Mouse (Mus musculus) liver, postnatal 0 days (tissue): ENCODE data around the gene Barx1. TPM values are rescaled to one million over a fixed set of nuclear protein-coding genes. Genes with fewer than 3 reads are reported as not detected.

Source experiments
- ATAC-seq: fragments of 200-750 bp; cut with Nextera tagmentation; 2 replicates; pipeline ENCODE4 v1.8.0; 2017; ENCODE audit warnings: mild to moderate bottlenecking, moderate library complexity
- DNase-seq: peaks from one replicate; pipeline ENCODE4 v3.0.0-alpha.2; 2016
- H3K27ac ChIP-seq: fragments of 300-500 bp; sonication (generic); 2 replicates; pipeline ENCODE4 v1.5.1; 2014; ENCODE audit warnings: antibody characterized with exemption, moderate library complexity, mild to moderate bottlenecking, low read depth
- H3K27me3 ChIP-seq: fragments of 300-500 bp; sonication (generic); 2 replicates; pipeline ENCODE4 v1.6.1; 2014; ENCODE audit warnings: low read length, control low read depth, mixed read lengths; ENCODE audit not compliant: insufficient read depth
- H3K36me3 ChIP-seq: fragments of 300-500 bp; sonication (generic); replicated peaks from 2 replicates; pipeline ENCODE4 v1.6.1; 2014; ENCODE audit warnings: mild to moderate bottlenecking, control low read depth, low read length, moderate library complexity, mixed read lengths; ENCODE audit not compliant: insufficient read depth
- H3K4me1 ChIP-seq: fragments of 300-500 bp; sonication (generic); 2 replicates; pipeline ENCODE4 v1.6.1; 2014; ENCODE audit warnings: antibody characterized with exemption, mild to moderate bottlenecking, control low read depth; ENCODE audit not compliant: insufficient read depth
- H3K4me2 ChIP-seq: fragments of 300-500 bp; sonication (generic); 2 replicates; pipeline ENCODE4 v1.6.1; 2014; ENCODE audit warnings: low read depth, mild to moderate bottlenecking, low read length, moderate library complexity, mixed read lengths
- H3K4me3 ChIP-seq: fragments of 300-500 bp; sonication (generic); 2 replicates; pipeline ENCODE4 v1.5.1; 2014; ENCODE audit warnings: low read depth, low read length
- H3K9ac ChIP-seq: fragments of 300-500 bp; sonication (generic); replicated peaks from 2 replicates; pipeline ENCODE4 v1.6.1; 2014; ENCODE audit warnings: mild to moderate bottlenecking, moderate library complexity
- H3K9me3 ChIP-seq: fragments of 300-500 bp; sonication (generic); 2 replicates; pipeline ENCODE4 v1.6.1; 2016; ENCODE audit warnings: mild to moderate bottlenecking, control low read depth, low read length, mixed read lengths
- CTCF ChIP-seq: sonication (generic); IDR thresholded peaks from 2 replicates; pipeline ENCODE4 v1.5.1; 2016; ENCODE audit warnings: antibody characterized with exemption, low read depth
- EP300 ChIP-seq: IDR thresholded peaks from 2 replicates; pipeline ENCODE4 v1.6.1; 2016; ENCODE audit warnings: antibody characterized with exemption, low read depth, mild to moderate bottlenecking
- whole genome bisulfite sequencing: fragments of 180-500 bp; shearing (Covaris S2); extraction: QIAGEN DNeasy Blood & Tissue Kit; methylation state at CpG from one replicate; pipeline ENCODE4 v1.1.7; 2014; ENCODE audit not compliant: insufficient replicate concordance; 5-methylcytosine and 5-hydroxymethylcytosine counted together
- polyA plus RNA-seq: library from polyadenylated mRNA; unstranded; fragments of >200 nt; fragmentation: Nextera tagmentation; extraction: Ambion mirVana; gene quantifications from 2 replicates; pipeline ENCODE4 v1.2.1, GENCODE M21; 2015

Gene Barx1
- polyA plus RNA-seq, 1 experiment from 2014 or later, result 0.25 TPM

GRCm38 (mm10) chr13:48664916-48665655 lies 2.3 kb downstream of the Barx1 start:
- Histone ChIP-seq H3K27me3 (peaks cover 98% of the 10 kb centered on the region), H3K9me3 (no peaks in the 10 kb centered on the region), H3K4me1 (peaks cover 8% of the 10 kb centered on the region), H3K27ac (no peak overlapping the region), H3K4me3 (no peak overlapping the region), H3K36me3 (no peaks in the 10 kb centered on the region), H3K9ac (no peak overlapping the region), H3K4me2 (no peak overlapping the region)
- TF ChIP-seq CTCF, result no peak
- TF ChIP-seq EP300, result no peak
- DNase-seq (no peak), ATAC-seq (no peak)
- WGBS, result 6% methylated on average over 39 of the region's 39 CpGs

GRCm38 (mm10) chr13:48665656-48666597 lies 3.1 kb downstream of the Barx1 start:
- no peak for DNase-seq
- H3K36me3 ChIP-seq, result no peaks in the 10 kb centered on the region
- peaks cover 8% of the 10 kb centered on the region for H3K4me1 ChIP-seq
- H3K27ac ChIP-seq, result no peak overlapping the region
- no peaks in the 10 kb centered on the region for H3K9me3 ChIP-seq
- no peak overlapping the region for H3K9ac ChIP-seq
- no peak for ATAC-seq
- WGBS, result 4% methylated on average over 58 of the region's 58 CpGs
- H3K27me3 ChIP-seq, result peaks cover 96% of the 10 kb centered on the region
- H3K4me2 ChIP-seq, result no peak overlapping the region
- TF ChIP-seq CTCF (no peak), EP300 (no peak)
- no peak overlapping the region for H3K4me3 ChIP-seq

DNA sequence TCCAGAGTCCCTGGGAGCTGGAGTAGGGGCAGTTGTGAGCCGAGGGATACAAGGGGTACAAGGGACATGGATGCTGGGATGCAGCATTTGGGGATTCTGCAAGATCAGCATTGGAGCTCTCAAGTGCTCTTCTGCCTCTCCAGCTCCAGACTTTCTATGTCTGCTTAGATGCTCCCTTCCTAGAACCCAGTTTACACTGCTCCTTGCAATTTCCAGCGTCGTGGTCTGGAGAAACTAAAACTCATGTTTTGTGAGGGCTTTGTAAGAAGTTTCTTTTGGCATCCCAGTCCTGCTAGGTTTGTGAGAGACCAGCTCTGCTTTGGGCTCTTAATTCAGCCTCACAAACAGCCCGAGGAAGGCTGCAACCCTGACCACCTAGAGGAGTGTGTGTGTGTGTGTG lies 4.7 kb downstream of the Barx1 start:
- Histone ChIP-seq H3K4me1 (peaks cover 8% of the 10 kb centered on the region), H3K9ac (no peak overlapping the region), H3K4me3 (no peak overlapping the region), H3K27ac (no peak overlapping the region), H3K4me2 (no peak overlapping the region), H3K9me3 (no peaks in the 10 kb centered on the region), H3K36me3 (no peaks in the 10 kb centered on the region), H3K27me3 (peaks cover 93% of the 10 kb centered on the region)
- no peak for DNase-seq
- TF ChIP-seq EP300 (no peak), CTCF (no peak)
- 4% methylated on average over 4 of the region's 4 CpGs for WGBS
- ATAC-seq, result no peak

GRCm38 (mm10) chr13:48668091-48668975 lies 5.5 kb downstream of the Barx1 start:
- H3K4me3 ChIP-seq, result peak overlapping the region; percentile 22; the same call in 1 of the 2 replicates
- no peak overlapping the region for H3K9ac ChIP-seq
- H3K4me1 ChIP-seq, result peaks cover 8% of the 10 kb centered on the region; the same call in 1 of the 2 replicates
- ATAC-seq (no peak), DNase-seq (no peak)
- no peaks in the 10 kb centered on the region for H3K36me3 ChIP-seq
- WGBS, result 3% methylated on average over 33 of the region's 33 CpGs
- peaks cover 95% of the 10 kb centered on the region for H3K27me3 ChIP-seq
- peak overlapping the region; percentile 45 for H3K4me2 ChIP-seq
- H3K9me3 ChIP-seq, result no peaks in the 10 kb centered on the region
- TF ChIP-seq CTCF (no peak), EP300 (no peak)
- H3K27ac ChIP-seq, result no peak overlapping the region

- Histone ChIP-seq H3K27me3 (peaks cover 92% of the 10 kb centered on the region), H3K9ac (no peak overlapping the region), H3K4me3 (peak overlapping the region; percentile 22; the same call in 1 of the 2 replicates), H3K36me3 (no peaks in the 10 kb centered on the region), H3K4me2 (peak overlapping the region; percentile 45), H3K27ac (no peak overlapping the region), H3K4me1 (peaks cover 8% of the 10 kb centered on the region; the same call in 1 of the 2 replicates), H3K9me3 (no peaks in the 10 kb centered on the region)
- TF ChIP-seq CTCF, result no peak
- TF ChIP-seq EP300, result no peak
- 1% methylated on average over 32 of the region's 34 CpGs for WGBS
- DNase-seq, result no peak
- ATAC-seq, result no peak
Measured at GRCm38 (mm10) chr13:48668976-48669534, 6.3 kb downstream of the Barx1 start.
